Mouse (Mus musculus) CD4-positive helper T cell, adult 2 months (primary cell): ENCODE results near the gene Gm17677.

Experiments
- DNase-seq: peaks from one replicate; pipeline ENCODE4 v3.0.0-alpha.2; 2012; ENCODE audit warnings: low read depth, missing footprints, low spot score

Gm17677 gene

GRCm38 (mm10) chr9:35740749-35741148 lies at the start of gene Gm17677:
Gene Gm17677 (plus strand): TSS chr9:35741049.
- no peak for DNase-seq

- no peak for DNase-seq
These were observed 48.9 kb upstream of the Gm17677 start for GRCm38 (mm10) chr9:35691924-35692323.

- no peak for DNase-seq
These were observed 33.6 kb upstream of the Gm17677 start for GRCm38 (mm10) chr9:35707265-35707664.

GRCm38 (mm10) chr9:35756843-35757242 lies 16.0 kb downstream of the Gm17677 start:
- DNase-seq: no peak

DNA sequence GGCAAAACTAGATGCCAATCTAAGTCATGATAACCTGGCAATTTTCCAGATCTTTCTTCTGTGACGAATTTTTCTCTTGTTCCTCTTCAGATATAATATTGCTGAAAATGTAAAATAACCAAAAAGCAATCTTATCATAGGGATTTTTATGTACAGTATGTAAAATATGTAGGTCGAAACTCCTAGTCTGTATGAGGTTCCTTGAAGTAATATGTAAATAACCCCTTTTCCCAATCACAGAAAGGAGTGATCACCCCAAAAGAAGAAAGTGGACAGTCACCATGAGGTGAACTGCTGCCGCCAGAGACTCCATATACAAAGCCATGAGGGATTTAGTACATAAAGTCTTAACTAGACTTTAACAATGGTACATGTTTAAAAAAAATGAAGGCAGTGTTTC lies 37.2 kb downstream of the Gm17677 start, which contains the start of gene Gm17727:
TSS of gene Gm17727 (minus strand) at position 101 of the 400 bp plus-strand sequence.
- no peak for DNase-seq

DNA sequence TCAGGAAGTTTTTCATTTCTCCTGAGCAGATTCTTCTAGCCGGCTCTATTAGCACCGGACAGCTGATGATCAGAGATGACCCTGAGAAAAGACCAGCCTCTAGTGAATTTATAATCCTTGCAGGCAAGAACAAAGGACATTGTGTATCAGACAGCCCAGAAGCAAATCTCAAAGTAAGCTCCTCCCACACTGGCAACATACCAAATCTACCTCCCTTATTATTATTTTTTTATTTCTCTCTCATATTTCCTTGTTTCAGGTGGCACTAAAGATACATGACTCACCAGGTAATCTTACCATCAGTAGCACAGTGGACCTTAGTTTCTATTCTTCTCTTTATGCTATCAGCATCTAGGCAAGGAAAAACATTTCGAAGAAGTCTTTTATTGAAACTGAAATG lies 49.2 kb downstream of the Gm17677 start, which contains the start of the genes Gm27235 and D730048I06Rik:
TSS of gene Gm27235 (minus strand) at position 101 of the 400 bp plus-strand sequence.
TSS of gene D730048I06Rik (minus strand) at position 112 of the 400 bp plus-strand sequence.
- no peak for DNase-seq
